Mouse (Mus musculus) cerebellum, adult 11 months (tissue): ENCODE results near the gene Maged1.
A peak's percentile ranks its signal among the peaks of the same experiment; 100 is the strongest.
"Not testable (repeated sequence)": the region's sequence is repeated elsewhere in the genome, so short reads cannot be mapped to it uniquely, and the experiment has no call there.

Experiments
- DNase-seq: peaks from one replicate; pipeline ENCODE4 v3.0.0; 2022

Maged1 gene

GRCm38 (mm10) chrX:94541918-94542355 is at the start of gene Maged1:
Gene Maged1, minus strand, starts transcription at chrX:94542143.
- DNase-seq: peak; percentile 91

- no peak for DNase-seq
Measured at GRCm38 (mm10) chrX:94580251-94580650, 38.3 kb upstream of the Maged1 start.

GRCm38 (mm10) chrX:94564694-94565093 is 22.8 kb upstream of the Maged1 start:
- DNase-seq: no peak

GRCm38 (mm10) chrX:94562392-94562791 is 20.4 kb upstream of the Maged1 start:
- no peak for DNase-seq

GRCm38 (mm10) chrX:94548227-94548626 is 6.3 kb upstream of the Maged1 start:
- DNase-seq: no peak

- no peak for DNase-seq
Measured at GRCm38 (mm10) chrX:94545941-94546340, 4.0 kb upstream of the Maged1 start.

- DNase-seq: no peak
Measured at GRCm38 (mm10) chrX:94544923-94545322, 3.0 kb upstream of the Maged1 start.

GRCm38 (mm10) chrX:94542536-94542935 is 593 bp upstream of the Maged1 start:
- peak; percentile 20 for DNase-seq

- peak; percentile 24 for DNase-seq
Measured at GRCm38 (mm10) chrX:94541206-94541605, 737 bp downstream of the Maged1 start.

- peak; percentile 48 for DNase-seq
Measured at GRCm38 (mm10) chrX:94540341-94541201, 1.4 kb downstream of the Maged1 start.

GRCm38 (mm10) chrX:94534346-94534745 is 7.6 kb downstream of the Maged1 start:
- DNase-seq: no peak

GRCm38 (mm10) chrX:94530301-94530700 is 11.6 kb downstream of the Maged1 start:
- DNase-seq: no peak

GRCm38 (mm10) chrX:94522166-94522565 is 19.8 kb downstream of the Maged1 start:
- DNase-seq: no peak

- DNase-seq: no peak
Measured at GRCm38 (mm10) chrX:94508442-94508819, 33.5 kb downstream of the Maged1 start.

- DNase-seq: not testable (repeated sequence)
Measured at GRCm38 (mm10) chrX:94507698-94508441, 34.1 kb downstream of the Maged1 start.

- DNase-seq: no peak
Measured at GRCm38 (mm10) chrX:94486001-94486792, 55.7 kb downstream of the Maged1 start.
